Mouse (Mus musculus): ENCODE results near the gene Olfr599. TPM values are rescaled to one million over a fixed set of nuclear protein-coding genes. Genes with fewer than 3 reads are reported as not detected.

Olfr599 gene
- polyA plus RNA-seq, 1 experiment from 2014 or later, result not detected

Other genes starting within 250 kb of the Olfr599 start
- not detected in 2 replicates for gene Olfr585, start 238.2 kb upstream of the Olfr599 start, polyA plus RNA-seq (2014; fragmentation: Nextera tagmentation; extraction: Ambion mirVana)
- not detected in 2 replicates for gene Olfr586, start 210.3 kb upstream of the Olfr599 start, polyA plus RNA-seq (2014; fragmentation: Nextera tagmentation; extraction: Ambion mirVana)
- gene Olfr588-ps1, start 195.0 kb upstream of the Olfr599 start, polyA plus RNA-seq (2014; fragmentation: Nextera tagmentation; extraction: Ambion mirVana), result not detected in 2 replicates
- not detected in 2 replicates for gene Olfr589, start 179.6 kb upstream of the Olfr599 start, polyA plus RNA-seq (2014; fragmentation: Nextera tagmentation; extraction: Ambion mirVana)
- not detected in 2 replicates for gene Olfr591, start 157.6 kb upstream of the Olfr599 start, polyA plus RNA-seq (2014; fragmentation: Nextera tagmentation; extraction: Ambion mirVana)
- not detected in 2 replicates for gene Olfr592, start 151.1 kb upstream of the Olfr599 start, polyA plus RNA-seq (2014; fragmentation: Nextera tagmentation; extraction: Ambion mirVana)
- not detected in 2 replicates for gene Olfr593, start 124.1 kb upstream of the Olfr599 start, polyA plus RNA-seq (2014; fragmentation: Nextera tagmentation; extraction: Ambion mirVana)
- gene Olfr594, start 118.9 kb upstream of the Olfr599 start, polyA plus RNA-seq (2014; fragmentation: Nextera tagmentation; extraction: Ambion mirVana), result not detected in 2 replicates
- gene Usp17ld, start 83.4 kb upstream of the Olfr599 start, polyA plus RNA-seq (2014; fragmentation: Nextera tagmentation; extraction: Ambion mirVana), result not detected in 2 replicates
- gene Olfr596, start 30.3 kb upstream of the Olfr599 start, polyA plus RNA-seq (2014; fragmentation: Nextera tagmentation; extraction: Ambion mirVana), result not detected in 2 replicates
- gene Olfr597, start 19.6 kb upstream of the Olfr599 start, polyA plus RNA-seq (2014; fragmentation: Nextera tagmentation; extraction: Ambion mirVana), result not detected in 2 replicates
- gene Olfr598, start 12.3 kb upstream of the Olfr599 start, polyA plus RNA-seq (2014; fragmentation: Nextera tagmentation; extraction: Ambion mirVana), result not detected in 2 replicates
- not detected in 2 replicates for gene Olfr600, start 13.8 kb downstream of the Olfr599 start, polyA plus RNA-seq (2014; fragmentation: Nextera tagmentation; extraction: Ambion mirVana)
- not detected in 2 replicates for gene Olfr601, start 26.7 kb downstream of the Olfr599 start, polyA plus RNA-seq (2014; fragmentation: Nextera tagmentation; extraction: Ambion mirVana)
- gene Olfr603, start 50.3 kb downstream of the Olfr599 start, polyA plus RNA-seq (2014; fragmentation: Nextera tagmentation; extraction: Ambion mirVana), result not detected in 2 replicates
- gene Usp17lc, start 79.2 kb downstream of the Olfr599 start, polyA plus RNA-seq (2014; fragmentation: Nextera tagmentation; extraction: Ambion mirVana), result not detected in 2 replicates
- gene Olfr605, start 109.5 kb downstream of the Olfr599 start, polyA plus RNA-seq (2014; fragmentation: Nextera tagmentation; extraction: Ambion mirVana), result not detected in 2 replicates
- gene Olfr606, start 113.1 kb downstream of the Olfr599 start, polyA plus RNA-seq (2014; fragmentation: Nextera tagmentation; extraction: Ambion mirVana), result not detected in 2 replicates
- not detected in 2 replicates for gene Olfr607, start 128.2 kb downstream of the Olfr599 start, polyA plus RNA-seq (2014; fragmentation: Nextera tagmentation; extraction: Ambion mirVana)
- gene Olfr608, start 134.0 kb downstream of the Olfr599 start, polyA plus RNA-seq (2014; fragmentation: Nextera tagmentation; extraction: Ambion mirVana), result not detected in 2 replicates
- gene Olfr609, start 162.1 kb downstream of the Olfr599 start, polyA plus RNA-seq (2014; fragmentation: Nextera tagmentation; extraction: Ambion mirVana), result not detected in 2 replicates
- gene Olfr610, start 176.2 kb downstream of the Olfr599 start, polyA plus RNA-seq (2014; fragmentation: Nextera tagmentation; extraction: Ambion mirVana), result not detected in 2 replicates
- gene Olfr611, start 184.9 kb downstream of the Olfr599 start, polyA plus RNA-seq (2014; fragmentation: Nextera tagmentation; extraction: Ambion mirVana), result not detected in 2 replicates
- not detected in 2 replicates for gene Olfr612, start 206.8 kb downstream of the Olfr599 start, polyA plus RNA-seq (2014; fragmentation: Nextera tagmentation; extraction: Ambion mirVana)
- gene Olfr613, start 212.2 kb downstream of the Olfr599 start, polyA plus RNA-seq (2014; fragmentation: Nextera tagmentation; extraction: Ambion mirVana), result not detected in 2 replicates
- gene Olfr615, start 220.2 kb downstream of the Olfr599 start, polyA plus RNA-seq (2014; fragmentation: Nextera tagmentation; extraction: Ambion mirVana), result not detected in 2 replicates
- not detected in 2 replicates for gene Olfr616, start 233.2 kb downstream of the Olfr599 start, polyA plus RNA-seq (2014; fragmentation: Nextera tagmentation; extraction: Ambion mirVana)
- not detected in 2 replicates for gene Olfr617, start 237.1 kb downstream of the Olfr599 start, polyA plus RNA-seq (2014; fragmentation: Nextera tagmentation; extraction: Ambion mirVana)